Mouse (Mus musculus): ENCODE data around the gene Sobp. TPM values are rescaled to one million over a fixed set of nuclear protein-coding genes. Genes with fewer than 3 reads are reported as not detected.

The Sobp gene
- polyA plus RNA-seq, 1 experiment from 2014 or later: 0.22 TPM

DNA sequence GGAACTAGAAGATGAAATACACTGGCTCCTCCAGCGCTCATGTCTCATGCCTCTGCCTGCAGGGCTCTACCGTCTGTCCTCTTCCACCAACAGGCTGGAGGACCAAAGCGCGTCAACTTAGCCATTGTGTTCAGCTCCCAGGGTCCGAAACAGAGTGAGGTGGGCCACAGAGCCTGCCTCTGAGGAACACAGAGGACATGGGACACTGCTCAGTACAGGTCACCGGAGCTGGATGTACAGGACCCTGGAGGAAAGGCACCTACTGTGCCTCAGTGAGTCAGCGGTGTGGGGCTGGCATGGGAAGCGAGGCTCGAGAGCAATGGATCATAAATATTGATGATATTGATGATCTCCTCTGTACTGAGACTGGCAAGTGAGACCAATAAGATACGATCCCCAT, 175.0 kb downstream of the Sobp start:
- no peak for DNase-seq (ENCODE audit: low spot score)

DNA sequence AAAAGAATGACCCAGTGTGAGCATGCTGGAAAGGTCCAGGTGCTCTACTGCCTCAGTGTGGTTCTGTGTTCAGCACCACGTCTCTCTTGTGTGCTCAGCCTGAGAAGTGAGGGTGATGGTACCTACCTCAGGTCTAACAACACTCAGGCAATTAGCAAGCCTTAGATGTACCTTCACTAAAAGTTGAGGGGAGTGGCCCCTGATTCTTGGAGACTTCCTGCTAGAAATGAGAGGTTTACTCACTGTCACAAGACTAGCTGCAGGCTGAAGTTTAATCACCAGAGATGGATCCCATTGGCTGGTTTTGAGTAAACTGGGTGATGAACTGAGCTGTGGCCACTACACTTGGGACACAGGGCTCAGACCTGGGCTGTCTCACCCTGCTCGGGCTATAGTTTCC, 177.1 kb downstream of the Sobp start:
- no peak for DNase-seq (ENCODE audit: low spot score)

DNA sequence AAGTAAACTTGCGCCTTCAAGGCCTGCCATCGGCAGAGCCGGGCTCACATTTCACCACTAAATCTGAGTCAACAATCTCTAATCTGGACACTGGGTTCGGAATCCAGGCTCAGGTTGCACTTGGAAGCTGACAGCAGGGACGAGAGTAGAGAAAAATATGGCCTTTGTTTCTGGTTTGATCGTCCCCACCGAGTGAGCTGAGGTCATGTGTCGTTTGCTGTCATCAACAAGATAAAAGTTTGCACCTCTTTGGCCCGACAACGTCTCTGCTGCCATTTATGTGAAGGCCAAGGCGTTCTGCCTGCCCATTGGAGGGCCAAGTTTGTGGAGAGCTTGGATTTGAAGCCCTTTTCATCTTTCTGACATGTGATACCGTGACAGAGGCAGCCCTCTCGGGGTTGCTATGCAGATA, 178.8 kb downstream of the Sobp start:
- no peak for DNase-seq (ENCODE audit: low spot score)

- DNase-seq (ENCODE audit: low spot score): no peak
Measured at GRCm38 (mm10) chr10:42994331-42994782, 180.0 kb downstream of the Sobp start.

DNA sequence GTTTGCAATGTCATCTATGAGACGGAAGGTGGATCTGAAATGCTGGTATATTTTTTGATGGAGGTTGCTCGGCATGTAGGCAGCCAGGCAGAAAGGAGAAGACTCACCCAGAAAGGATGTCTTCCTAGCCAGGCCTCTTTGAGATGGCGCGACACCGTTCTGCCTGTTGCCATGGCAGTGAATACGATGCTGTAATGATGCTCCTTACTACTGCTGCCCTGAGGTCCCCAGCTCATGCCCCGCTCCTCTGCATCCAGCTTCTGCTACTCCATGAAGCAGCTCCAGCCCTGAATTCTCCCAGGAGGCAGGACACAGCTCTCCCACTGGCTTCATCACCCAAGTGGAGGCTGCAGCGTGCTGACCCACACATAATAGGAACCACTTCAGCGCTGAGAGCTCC, 183.3 kb downstream of the Sobp start:
- no peak for DNase-seq (ENCODE audit: low spot score)

DNA sequence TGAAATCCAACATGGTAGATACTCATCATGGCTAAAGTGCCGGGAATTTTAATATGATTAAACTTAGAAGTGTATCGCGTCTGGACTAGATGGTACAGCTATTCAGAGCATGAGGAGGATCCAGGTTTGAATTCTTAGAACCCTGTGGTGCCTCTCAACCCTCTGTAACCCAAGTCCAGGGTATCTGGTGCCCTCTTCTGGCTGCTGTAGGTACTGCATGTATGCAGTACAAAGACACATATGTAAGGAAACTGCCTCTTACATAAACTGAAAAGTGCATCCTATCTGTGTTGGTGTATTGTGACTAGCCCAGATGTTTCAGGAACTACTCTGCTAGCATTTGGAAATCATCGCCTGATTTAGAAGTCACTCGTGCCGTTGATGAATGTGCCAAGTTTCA, 184.4 kb downstream of the Sobp start:
- peak; percentile 78 for DNase-seq (ENCODE audit: low spot score)

- DNase-seq (ENCODE audit: low spot score): no peak
Measured at GRCm38 (mm10) chr10:42988627-42989026, 185.7 kb downstream of the Sobp start.

GRCm38 (mm10) chr10:42987594-42988052, 186.7 kb downstream of the Sobp start:
- DNase-seq (ENCODE audit: low spot score): peak; percentile 37

- no peak for DNase-seq (ENCODE audit: low spot score)
Measured at GRCm38 (mm10) chr10:42984886-42985285, 189.4 kb downstream of the Sobp start.

DNA sequence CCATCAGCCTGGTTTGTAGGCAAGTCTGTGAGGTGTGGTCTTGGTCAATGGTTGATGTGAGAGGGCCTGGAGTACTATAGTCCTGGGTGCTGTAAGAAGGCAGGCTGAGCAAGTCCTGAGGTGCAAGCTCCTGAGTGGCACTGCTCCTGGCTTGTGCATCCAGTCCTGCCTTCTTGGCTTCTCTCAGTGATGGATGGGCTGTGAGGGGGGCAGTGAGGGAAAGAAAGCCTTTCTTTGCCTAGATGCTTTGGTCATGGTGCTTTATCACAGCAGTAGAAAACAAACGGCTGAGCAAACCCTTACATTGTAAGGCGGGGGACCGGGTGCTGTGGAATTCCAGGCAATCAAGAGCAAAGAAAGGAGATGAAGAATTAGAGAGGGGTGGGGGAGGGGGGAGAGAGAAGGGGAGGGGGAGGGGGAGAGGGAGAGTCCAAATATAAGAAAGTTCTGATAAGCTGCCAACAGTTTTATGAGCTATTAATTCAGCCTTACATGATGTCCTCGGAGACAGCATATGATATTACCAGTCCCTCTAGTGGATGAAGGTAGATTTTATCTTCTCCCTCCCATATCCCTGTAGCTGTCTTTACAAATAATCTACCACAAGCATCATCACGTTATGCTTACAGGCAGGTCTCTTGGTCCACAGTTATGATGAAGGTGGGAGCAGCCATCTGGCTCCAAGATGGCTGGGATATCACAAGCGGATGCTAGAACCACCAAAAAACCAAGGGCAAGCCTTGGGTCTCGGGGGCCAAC, 193.2 kb downstream of the Sobp start:
- DNase-seq (ENCODE audit: low spot score): no peak

GRCm38 (mm10) chr10:42978346-42978745, 196.0 kb downstream of the Sobp start:
- DNase-seq (ENCODE audit: low spot score): no peak

GRCm38 (mm10) chr10:42976577-42976976, 197.8 kb downstream of the Sobp start:
- no peak for DNase-seq (ENCODE audit: low spot score)

DNA sequence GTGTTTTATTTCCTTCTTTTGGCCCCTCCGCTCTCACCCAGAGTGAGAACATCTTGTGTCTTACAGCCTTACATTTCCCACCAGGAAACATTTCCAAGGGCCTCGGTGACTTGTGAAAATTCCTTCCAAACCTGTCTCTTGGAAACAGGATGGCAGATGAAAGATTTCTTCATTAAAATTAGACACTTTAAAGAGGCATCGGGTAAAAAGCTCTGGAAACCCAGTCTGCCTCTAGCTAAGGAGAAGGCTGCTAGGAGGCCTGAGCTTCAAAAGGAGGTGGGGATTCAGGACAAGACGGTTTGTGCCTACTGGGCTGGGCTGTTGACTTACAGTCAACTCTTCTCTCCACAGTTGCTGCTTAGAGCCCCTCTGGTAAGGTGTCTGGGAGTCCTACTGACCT, 200.8 kb downstream of the Sobp start:
- DNase-seq (ENCODE audit: low spot score): no peak

GRCm38 (mm10) chr10:42972504-42973172, 201.7 kb downstream of the Sobp start:
- peak; percentile 78 for DNase-seq (ENCODE audit: low spot score)

- DNase-seq (ENCODE audit: low spot score): no peak
Measured at GRCm38 (mm10) chr10:42968332-42968731, 206.0 kb downstream of the Sobp start.

GRCm38 (mm10) chr10:42963061-42963460, 211.3 kb downstream of the Sobp start:
- DNase-seq (ENCODE audit: low spot score): no peak

- peak; percentile 58 for DNase-seq (ENCODE audit: low spot score)
Measured at GRCm38 (mm10) chr10:42962655-42963054, 211.7 kb downstream of the Sobp start.

DNA sequence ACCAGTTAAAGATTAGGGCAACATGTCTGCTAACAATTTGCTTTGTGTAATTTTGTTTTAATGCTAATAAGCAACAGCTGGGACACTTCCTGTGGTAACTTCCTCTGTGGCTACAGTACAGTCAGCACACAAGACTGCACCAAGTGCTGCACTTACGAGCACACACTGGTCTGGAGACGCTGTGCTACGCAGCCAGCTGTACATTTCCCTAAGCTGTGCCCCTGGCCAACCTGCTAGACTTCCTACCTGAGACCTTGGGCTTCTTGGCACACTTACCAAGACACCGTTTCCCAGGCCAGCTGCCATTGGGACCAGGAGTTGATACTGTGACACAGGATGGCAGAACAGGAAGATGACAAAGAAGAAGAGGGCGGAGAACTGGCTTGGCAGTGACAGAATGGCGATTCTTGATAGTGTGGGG, 212.1 kb downstream of the Sobp start:
- peak; percentile 47 for DNase-seq (ENCODE audit: low spot score)

DNA sequence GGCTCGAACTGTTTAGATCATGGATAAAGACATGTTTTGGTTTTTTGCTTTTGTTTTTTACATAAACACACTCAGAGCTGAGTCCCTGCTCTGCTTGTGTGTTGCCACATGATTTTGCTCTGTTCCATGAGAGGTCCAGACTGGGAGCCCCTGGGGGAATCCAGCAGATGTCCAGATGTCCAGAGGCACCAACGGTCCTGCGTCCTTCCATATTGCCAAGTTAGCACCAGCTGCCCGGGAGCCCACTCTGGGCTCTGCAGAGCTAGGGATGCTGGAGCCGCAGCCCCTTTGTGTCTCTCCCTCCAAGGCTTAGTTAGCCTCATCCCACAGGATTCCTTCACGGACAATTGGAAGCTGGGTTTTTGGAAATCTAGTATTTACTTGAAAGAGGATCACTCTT, 212.6 kb downstream of the Sobp start:
- DNase-seq (ENCODE audit: low spot score): no peak

GRCm38 (mm10) chr10:42958686-42959085, 215.6 kb downstream of the Sobp start:
- no peak for DNase-seq (ENCODE audit: low spot score)

DNA sequence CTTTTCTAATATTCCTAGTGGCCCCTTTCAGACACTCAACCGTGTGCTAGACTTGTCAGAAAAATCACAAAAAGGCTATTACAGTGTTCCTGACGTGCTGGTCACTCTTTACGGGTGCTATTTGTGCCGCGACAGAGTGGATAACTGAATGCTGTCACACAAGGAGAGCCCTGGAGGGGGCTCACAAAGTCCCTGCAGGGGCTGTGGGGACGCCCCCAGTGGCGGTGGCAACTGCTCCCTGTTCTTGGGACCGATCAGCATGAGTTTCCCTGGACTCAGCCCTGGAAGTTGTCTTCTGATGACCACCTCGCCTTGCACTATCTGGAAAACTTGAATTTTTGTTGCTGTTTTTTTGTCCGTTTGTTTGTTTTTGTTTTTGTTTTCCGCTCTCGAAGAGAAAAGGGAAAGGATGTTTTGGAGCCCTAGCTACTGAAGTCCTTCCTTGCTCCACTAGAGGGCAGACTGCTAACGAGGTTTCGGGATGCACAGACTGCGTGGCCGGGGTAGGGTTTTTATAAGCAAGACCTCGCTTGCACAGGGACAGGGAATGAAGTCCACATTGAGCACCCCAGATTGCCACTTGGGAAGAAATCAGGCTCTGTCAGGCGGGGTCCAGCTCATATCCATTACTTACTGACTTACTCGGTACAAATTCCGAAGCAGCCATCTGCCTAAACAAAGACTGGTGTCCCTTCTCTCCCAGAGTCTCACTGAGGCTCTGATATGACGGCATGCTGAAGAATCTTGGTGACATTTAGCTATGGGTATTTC, 216.3 kb downstream of the Sobp start:
- DNase-seq (ENCODE audit: low spot score): peak; percentile 76

DNA sequence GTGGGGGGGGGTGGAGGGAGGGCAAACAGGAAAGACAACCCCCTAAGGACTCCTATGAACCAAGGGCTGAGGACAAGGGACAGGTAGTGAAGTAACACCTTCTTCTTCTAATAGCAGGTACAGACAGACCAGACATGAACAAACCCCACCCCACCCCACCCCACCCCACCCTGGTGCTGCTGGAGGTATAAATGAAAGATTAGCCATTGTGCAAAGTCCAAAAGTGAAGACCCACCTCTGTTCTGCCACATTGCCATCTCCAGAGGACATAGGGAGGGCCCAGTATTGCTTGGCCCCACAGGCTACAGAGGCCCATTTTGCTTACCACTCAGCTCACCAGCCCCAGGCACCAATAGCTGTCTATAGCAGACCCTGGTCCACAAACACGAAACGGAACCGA, 219.1 kb downstream of the Sobp start:
- no peak for DNase-seq (ENCODE audit: low spot score)
